Mouse (Mus musculus) adrenal gland, postnatal 25 days (tissue): ENCODE measurements around the gene Lpp. TPM values are rescaled to one million over a fixed set of nuclear protein-coding genes. Genes with fewer than 3 reads are reported as not detected.

Source experiments
- DNase-seq: peaks from one replicate; pipeline ENCODE4 v3.0.0; 2021; ENCODE audit warnings: mixed read lengths
- total RNA-seq: library from RNA; stranded (reverse); gene quantifications from 2 replicates; pipeline ENCODE4 v1.2.3, GENCODE M21; 2021

Gene Lpp
- total RNA-seq, 1 experiment from 2014 or later, result 103 TPM

DNA sequence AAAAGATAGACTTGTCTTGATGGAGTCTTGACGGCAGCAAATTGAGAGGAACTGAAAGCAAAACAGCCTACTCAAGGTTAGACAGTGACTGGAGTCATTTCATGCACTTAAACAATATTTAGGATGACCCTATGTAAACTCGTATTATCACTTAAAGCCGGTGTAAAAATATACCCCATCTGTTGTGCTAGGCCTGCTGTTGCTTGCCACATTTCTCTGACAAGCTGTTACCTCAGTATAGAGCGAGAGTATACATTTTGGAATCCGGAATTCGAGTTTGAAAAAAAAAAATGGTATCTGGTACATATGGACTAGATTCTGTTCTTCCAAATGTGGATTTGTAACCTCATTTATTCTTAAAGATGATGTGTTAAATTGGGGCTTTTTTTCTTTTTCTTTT lies 416.5 kb downstream of the Lpp start:
- no peak for DNase-seq

- no peak for DNase-seq
Observed at GRCm38 (mm10) chr16:24816621-24817020, 423.3 kb downstream of the Lpp start.

DNA sequence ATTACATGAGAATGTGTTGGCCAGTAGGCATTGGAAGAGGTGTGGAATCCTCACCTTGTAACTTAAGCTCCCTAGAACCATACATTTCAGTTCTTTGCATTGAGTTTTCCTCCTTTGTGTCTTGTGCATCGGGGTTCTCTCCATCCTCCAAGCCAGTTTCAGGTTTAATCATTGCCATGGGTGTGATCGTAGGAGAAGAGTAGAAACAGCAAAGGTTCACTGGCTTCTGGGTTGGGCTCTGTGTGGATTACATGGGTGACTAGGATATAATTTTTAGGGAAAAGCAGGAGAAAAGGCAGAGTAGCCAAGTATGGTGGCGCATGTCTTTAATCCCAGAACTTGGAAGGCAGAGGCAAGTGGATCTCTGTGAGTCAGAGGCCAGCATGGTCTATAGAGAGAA lies 424.1 kb downstream of the Lpp start:
- DNase-seq, result no peak

DNA sequence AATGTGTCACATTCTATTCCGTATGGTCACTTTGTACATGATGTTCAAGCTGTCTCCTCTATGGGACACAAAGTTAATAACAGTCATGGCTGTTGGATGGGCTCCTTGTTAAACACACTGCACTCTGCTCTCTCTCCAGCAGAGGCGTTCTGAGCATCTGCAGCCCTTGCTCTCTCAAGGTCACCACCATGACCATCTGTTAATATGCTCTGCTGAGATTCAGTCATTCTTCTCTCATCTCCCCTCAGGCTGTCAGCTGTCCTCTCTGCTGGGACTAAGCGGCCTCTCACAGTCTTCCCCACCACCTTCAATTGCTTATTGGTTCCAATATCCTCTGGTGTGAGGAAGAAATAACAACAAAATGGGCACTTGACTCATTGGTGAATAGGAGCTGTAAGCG lies 425.8 kb downstream of the Lpp start:
- DNase-seq, result no peak

GRCm38 (mm10) chr16:24822182-24822875 lies 429.0 kb downstream of the Lpp start:
- no peak for DNase-seq

DNA sequence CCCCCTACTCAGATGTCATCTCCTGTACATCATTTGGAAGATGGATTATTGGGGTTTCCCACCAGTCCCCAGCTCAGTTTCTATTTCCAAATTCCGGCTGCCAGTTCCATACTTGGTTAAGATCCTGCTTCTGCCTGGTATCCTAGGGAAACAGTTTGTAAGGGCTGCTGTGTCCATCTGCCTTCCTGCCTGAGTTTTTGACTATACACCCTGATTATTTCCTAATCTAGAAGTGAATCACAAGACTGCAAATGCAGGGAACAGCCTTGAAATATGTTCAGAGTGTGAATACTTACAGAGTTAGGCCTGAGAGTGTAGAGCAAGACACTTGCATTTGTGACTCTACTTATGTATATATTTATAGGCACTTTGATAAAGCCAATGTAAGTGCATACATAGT lies 429.6 kb downstream of the Lpp start:
- DNase-seq, result no peak

GRCm38 (mm10) chr16:24826390-24826789 lies 433.1 kb downstream of the Lpp start:
- DNase-seq, result no peak

DNA sequence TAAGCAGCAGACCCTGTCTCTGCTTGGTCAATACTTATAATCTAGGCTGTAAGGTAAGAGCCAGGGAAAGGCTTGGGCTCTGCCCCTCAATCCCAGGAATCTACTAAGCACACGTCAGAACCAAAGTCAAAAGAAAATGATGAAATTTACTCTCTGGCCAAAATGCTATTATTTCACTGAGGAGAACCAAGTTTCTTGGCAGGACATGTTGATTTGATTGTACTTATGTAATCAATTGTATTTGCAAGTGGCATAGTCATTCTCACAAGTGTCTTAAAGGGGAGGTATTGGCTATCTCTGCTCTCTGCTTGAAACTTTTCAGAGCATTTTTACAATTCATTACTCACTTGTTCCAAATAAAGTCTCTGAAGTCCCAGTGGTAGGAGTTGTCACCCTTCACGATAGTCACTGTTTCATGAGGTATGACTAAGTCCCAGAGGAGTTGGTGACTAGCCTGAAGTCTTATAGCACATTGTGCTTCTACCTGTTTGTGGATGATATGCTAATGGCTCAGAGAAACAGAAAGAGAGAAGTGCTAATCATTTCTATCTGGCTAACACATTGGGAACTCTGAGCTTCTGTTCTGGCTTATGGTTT lies 435.0 kb downstream of the Lpp start:
- no peak for DNase-seq

DNA sequence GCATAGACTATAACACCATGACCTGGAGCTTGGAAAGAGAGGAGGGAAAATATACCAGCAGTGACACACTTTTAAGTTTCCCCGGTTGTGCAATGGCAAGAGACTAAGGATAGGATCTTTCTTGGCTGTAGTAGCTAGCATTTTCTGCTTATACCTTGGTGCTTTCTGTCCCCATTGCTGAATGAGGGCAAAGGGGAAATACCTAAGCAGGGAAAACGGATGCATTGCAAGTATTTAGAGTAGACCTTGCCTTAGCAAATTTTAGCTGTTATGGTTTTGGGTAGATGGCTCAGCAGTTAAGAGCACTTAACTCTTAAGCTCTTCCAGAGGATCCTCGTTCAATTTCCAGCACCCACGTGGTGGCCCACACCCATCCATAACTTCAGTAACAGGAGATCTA lies 436.6 kb downstream of the Lpp start:
- DNase-seq, result no peak

GRCm38 (mm10) chr16:24830939-24831338 lies 437.6 kb downstream of the Lpp start:
- no peak for DNase-seq

- DNase-seq, result no peak
Observed at GRCm38 (mm10) chr16:24833221-24833620, 439.9 kb downstream of the Lpp start.

GRCm38 (mm10) chr16:24834536-24834935 lies 441.2 kb downstream of the Lpp start:
- no peak for DNase-seq

- no peak for DNase-seq
Observed at GRCm38 (mm10) chr16:24836550-24836949, 443.2 kb downstream of the Lpp start.

- DNase-seq, result no peak
Observed at GRCm38 (mm10) chr16:24839018-24839417, 445.7 kb downstream of the Lpp start.

- DNase-seq, result no peak
Observed at GRCm38 (mm10) chr16:24840073-24840472, 446.8 kb downstream of the Lpp start.

GRCm38 (mm10) chr16:24846141-24846540 lies 452.8 kb downstream of the Lpp start:
- DNase-seq, result no peak

DNA sequence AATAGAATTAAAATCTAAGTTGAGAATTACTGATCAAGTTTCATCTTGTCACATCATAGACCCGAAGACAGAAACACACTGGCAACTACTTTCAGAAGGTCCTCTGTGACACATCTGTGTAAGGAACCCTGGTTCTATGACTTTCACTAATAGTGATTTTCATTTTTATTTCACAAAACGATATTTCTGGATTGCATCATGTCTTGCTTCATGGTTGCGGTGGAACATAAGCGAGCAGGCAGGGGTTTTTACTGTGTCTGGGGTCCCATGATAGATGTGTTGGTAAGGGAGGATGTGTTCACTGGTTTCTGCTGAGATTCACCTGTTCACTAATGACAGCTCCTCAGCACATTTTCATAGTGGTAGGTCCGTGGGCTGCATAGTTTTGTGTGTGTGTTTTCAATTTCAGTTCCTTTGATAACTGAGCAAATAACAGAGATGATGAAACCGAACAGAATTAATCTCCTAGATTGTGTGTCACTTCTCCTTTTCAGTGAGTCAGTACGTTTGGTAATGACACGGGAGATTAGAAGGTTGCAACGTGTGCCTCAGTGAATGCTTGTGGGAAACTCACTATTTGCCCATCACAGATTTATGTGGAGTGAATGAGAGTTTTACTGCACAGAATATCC lies 466.3 kb downstream of the Lpp start:
- DNase-seq, result no peak

- no peak for DNase-seq
Observed at GRCm38 (mm10) chr16:24860445-24860844, 467.1 kb downstream of the Lpp start.

DNA sequence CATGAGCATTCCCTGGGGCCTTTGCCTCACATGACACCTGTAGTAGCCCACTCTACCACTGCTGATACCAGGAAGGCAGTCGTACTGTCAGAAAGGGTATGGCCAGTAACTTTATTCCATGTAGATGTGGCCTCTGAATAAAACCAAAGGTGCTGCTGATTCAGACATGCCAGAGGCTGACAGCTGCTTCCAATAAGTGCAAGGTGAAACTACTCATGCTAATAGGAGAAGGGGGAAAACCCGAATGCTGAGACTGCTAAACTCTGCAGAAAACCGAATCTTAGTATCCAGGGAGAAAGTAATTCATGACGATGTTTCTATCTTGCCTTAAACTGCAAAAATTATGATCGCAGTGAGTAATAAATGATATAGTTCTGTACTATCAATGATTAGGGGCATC lies 468.1 kb downstream of the Lpp start:
- DNase-seq, result no peak

GRCm38 (mm10) chr16:24874235-24874634 lies 480.9 kb downstream of the Lpp start:
- DNase-seq, result no peak

DNA sequence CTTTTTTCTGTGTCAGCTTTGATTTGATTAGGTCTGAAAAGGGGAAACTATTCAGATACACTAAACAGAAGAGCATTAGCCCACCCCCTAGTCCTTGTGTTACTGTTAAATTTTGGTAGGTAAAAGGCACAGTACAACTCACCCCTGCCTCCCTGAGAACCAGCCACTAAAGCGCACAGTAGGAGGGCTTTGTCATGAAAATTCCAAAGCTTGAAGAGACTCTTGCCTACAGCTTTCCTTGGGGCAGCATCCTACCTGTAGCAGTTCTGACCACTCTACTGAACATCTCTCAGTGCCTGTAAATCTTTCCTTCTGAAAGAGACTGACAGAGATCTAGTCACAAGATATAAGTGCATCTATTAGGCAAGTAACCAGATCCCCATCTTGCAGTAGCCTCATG lies 482.4 kb downstream of the Lpp start:
- DNase-seq, result no peak

GRCm38 (mm10) chr16:24878977-24879376 lies 485.7 kb downstream of the Lpp start:
- DNase-seq, result no peak

- DNase-seq, result no peak
Observed at GRCm38 (mm10) chr16:24880698-24881097, 487.4 kb downstream of the Lpp start.
